Mouse (Mus musculus): Measurements from ENCODE around the gene Pygo2. TPM values are rescaled to one million over a fixed set of nuclear protein-coding genes. Genes with fewer than 3 reads are reported as not detected.
A peak's percentile ranks its signal among the peaks of the same experiment; 100 is the strongest.
"Not testable (repeated sequence)": the region's sequence is repeated elsewhere in the genome, so short reads cannot be mapped to it uniquely, and the experiment has no call there.

Pygo2 gene
- polyA plus RNA-seq, 1 experiment from 2014 or later, result 35.5 TPM

GRCm38 (mm10) chr3:89420421-89420820 is 9.6 kb upstream of the Pygo2 start:
- peak overlapping the region; percentile 78; the same call in 1 of the 2 replicates for H3K9ac ChIP-seq (ENCODE audit: low read depth, low read length)
- 33% methylated on average over 2 of the region's 2 CpGs for WGBS

DNA sequence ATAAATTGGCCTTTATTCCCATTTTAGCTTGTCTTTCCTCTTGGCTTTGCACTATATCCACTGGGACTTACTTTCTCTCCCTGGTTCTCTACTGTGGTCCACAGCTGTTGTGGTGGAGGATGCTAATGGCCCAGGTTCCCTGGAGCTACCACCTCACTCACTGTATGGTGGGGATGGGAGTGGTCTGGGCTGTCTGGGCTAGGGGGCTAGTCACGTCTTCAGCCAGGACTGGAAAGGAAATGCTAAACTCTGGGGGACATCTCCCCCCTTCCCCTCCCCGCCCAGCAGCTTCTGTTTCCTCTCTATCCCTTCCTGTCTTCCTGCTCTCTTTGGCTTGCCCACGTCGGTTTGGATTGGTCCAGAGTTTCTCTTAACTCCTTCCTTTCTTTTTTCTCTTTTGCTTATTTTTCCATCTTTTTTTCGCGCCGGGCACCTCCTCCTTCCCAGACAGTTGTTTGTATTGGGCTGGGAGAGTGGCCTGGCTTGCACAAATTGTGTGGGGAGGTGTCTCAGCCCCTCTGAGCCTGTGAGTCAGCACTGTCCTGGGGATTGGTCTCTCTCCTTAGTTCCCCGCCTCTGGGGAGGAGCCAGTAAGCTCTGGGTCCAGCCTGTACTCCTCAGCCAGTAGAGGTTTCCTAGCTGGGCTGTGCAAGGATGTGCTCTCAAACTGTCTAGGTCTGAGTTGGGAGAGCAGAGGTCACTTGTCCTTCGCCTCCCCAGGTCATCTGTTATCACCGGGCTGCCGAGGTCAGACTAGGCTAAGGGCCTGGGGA is 8.8 kb upstream of the Pygo2 start:
- 5% methylated on average over 11 of the region's 11 CpGs for WGBS
- H3K4me2 ChIP-seq, result peak overlapping the region; percentile 98
- H3K4me3 ChIP-seq (ENCODE audit: low read depth, low read length), result peak overlapping the region; percentile 64
- H3K9me3 ChIP-seq (ENCODE audit: control insufficient read depth, low read length), result no peaks in the 10 kb centered on the region
- H3K27me3 ChIP-seq (replicated peaks; ENCODE audit: control insufficient read depth, insufficient read depth, low read length), result no peaks in the 10 kb centered on the region
- H3K27ac ChIP-seq (ENCODE audit: low read depth, low read length), result peak overlapping the region; percentile 91
- H3K4me1 ChIP-seq (replicated peaks; ENCODE audit: control insufficient read depth, insufficient read depth, low read length), result peaks cover 55% of the 10 kb centered on the region
- peak overlapping the region; percentile 78 for H3K9ac ChIP-seq (ENCODE audit: low read depth, low read length)
- ATAC-seq (replicated peaks; ENCODE audit: low FRiP score) (peak; percentile 78), DNase-seq (ENCODE audit: low spot score) (peak; percentile 73)
- peaks cover 6% of the 10 kb centered on the region for H3K36me3 ChIP-seq (ENCODE audit: control insufficient read depth, insufficient read depth, low read length)

More at GRCm38 (mm10) chr3:89420421-89420820, 9.6 kb upstream of the Pygo2 start:
- H3K4me1 ChIP-seq (replicated peaks; ENCODE audit: control insufficient read depth, insufficient read depth, low read length), result peaks cover 54% of the 10 kb centered on the region
- H3K4me2 ChIP-seq, result peak overlapping the region; percentile 98
- H3K4me3 ChIP-seq (ENCODE audit: low read depth, low read length), result peak overlapping the region; percentile 64
- H3K36me3 ChIP-seq (ENCODE audit: control insufficient read depth, insufficient read depth, low read length), result peaks cover 13% of the 10 kb centered on the region
- no peaks in the 10 kb centered on the region for H3K9me3 ChIP-seq (ENCODE audit: control insufficient read depth, low read length)
- H3K27me3 ChIP-seq (replicated peaks; ENCODE audit: control insufficient read depth, insufficient read depth, low read length), result no peaks in the 10 kb centered on the region
- ATAC-seq (replicated peaks; ENCODE audit: low FRiP score) (no peak), DNase-seq (ENCODE audit: low spot score) (no peak)
- peak overlapping the region; percentile 95 for H3K27ac ChIP-seq (ENCODE audit: low read depth, low read length)

GRCm38 (mm10) chr3:89421810-89422473 is 8.1 kb upstream of the Pygo2 start:
- 14% methylated on average over 22 of the region's 22 CpGs for WGBS
- Histone ChIP-seq H3K27me3 (replicated peaks; ENCODE audit: control insufficient read depth, insufficient read depth, low read length) (no peaks in the 10 kb centered on the region), H3K9me3 (ENCODE audit: control insufficient read depth, low read length) (no peaks in the 10 kb centered on the region), H3K27ac (ENCODE audit: low read depth, low read length) (peak overlapping the region; percentile 91), H3K36me3 (ENCODE audit: control insufficient read depth, insufficient read depth, low read length) (peaks cover 3% of the 10 kb centered on the region), H3K9ac (ENCODE audit: low read depth, low read length) (peak overlapping the region; percentile 78), H3K4me1 (replicated peaks; ENCODE audit: control insufficient read depth, insufficient read depth, low read length) (peaks cover 55% of the 10 kb centered on the region), H3K4me2 (peak overlapping the region; percentile 98), H3K4me3 (ENCODE audit: low read depth, low read length) (peak overlapping the region; percentile 64)
- no peak for DNase-seq (ENCODE audit: low spot score)
- ATAC-seq (replicated peaks; ENCODE audit: low FRiP score), result no peak

DNA sequence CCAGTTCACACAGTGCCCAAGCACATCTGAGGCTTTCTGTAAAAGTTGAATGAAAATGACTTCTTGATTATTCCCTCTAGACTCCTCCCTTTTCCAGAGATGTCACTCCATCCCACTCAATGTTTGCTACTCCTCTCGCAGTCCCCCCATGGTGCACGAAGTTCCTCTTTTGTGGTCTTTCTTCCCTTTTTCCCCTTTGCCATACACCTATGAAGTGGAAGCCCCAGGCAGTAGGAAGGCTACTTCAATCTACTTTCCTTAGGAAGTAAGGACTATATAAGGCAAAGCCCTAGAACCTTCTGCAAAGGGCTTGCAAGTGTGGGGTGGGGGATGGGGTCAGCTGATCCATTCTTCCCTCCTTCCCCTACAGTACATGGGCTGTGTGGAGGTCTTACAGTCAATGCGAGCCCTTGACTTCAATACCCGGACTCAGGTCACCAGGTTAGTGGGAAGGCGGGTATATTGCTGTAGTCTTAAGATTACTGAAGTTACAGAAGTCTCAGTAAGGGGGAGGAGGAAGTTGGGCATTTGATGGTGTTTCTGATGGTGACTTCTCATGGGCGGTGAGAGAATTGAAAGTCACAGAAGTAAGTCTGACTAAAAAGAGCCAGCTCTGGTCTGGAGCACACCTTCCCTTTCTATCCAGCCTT is 7.3 kb upstream of the Pygo2 start:
- Histone ChIP-seq H3K4me2 (peak overlapping the region; percentile 98), H3K4me1 (replicated peaks; ENCODE audit: control insufficient read depth, insufficient read depth, low read length) (peaks cover 57% of the 10 kb centered on the region), H3K36me3 (ENCODE audit: control insufficient read depth, insufficient read depth, low read length) (peaks cover 10% of the 10 kb centered on the region), H3K4me3 (ENCODE audit: low read depth, low read length) (peak overlapping the region; percentile 64), H3K9me3 (ENCODE audit: control insufficient read depth, low read length) (no peaks in the 10 kb centered on the region), H3K27me3 (replicated peaks; ENCODE audit: control insufficient read depth, insufficient read depth, low read length) (no peaks in the 10 kb centered on the region), H3K27ac (ENCODE audit: low read depth, low read length) (peak overlapping the region; percentile 91; the same call in 1 of the 2 replicates), H3K9ac (ENCODE audit: low read depth, low read length) (peak overlapping the region; percentile 78)
- DNase-seq (ENCODE audit: low spot score) (no peak), ATAC-seq (replicated peaks; ENCODE audit: low FRiP score) (no peak)
- WGBS, result 58% methylated on average over 6 of the region's 6 CpGs

DNA sequence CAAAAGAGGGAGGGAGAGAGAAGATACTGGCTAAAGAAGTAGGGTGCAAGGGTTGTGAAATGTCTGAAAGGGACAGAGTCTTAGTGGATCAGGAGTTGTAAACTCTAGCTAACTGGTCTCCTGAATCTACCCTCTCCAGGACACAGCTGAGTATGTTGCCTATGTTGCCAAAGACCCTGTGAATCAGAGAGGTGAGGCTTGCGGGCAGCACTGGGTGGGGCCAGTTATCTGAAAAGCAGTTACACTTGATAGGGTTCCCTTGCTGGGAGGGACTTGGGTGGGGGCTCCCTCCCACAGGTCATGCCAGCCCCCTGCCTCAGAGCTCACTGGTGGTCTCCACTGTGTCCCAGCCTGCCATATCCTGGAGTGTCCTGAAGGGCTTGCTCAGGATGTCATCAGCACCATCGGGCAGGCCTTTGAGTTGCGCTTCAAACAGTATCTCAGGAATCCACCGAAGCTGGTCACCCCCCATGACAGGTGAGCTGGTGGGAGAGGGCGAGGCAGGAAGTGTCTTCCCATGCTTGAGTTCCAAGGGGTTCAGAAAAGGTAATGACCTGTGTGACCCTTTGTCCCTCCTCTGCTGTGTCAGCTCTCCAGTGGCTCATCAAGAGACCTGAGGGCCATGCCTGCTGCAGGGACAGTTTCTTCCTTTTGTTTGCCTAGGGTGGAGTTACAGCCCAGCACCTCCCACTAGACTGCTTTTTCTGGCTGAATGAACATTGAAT is 5.4 kb upstream of the Pygo2 start:
- DNase-seq (ENCODE audit: low spot score) (no peak), ATAC-seq (replicated peaks; ENCODE audit: low FRiP score) (peak; percentile 40)
- peak overlapping the region; percentile 4; the same call in 1 of the 2 replicates for H3K9ac ChIP-seq (ENCODE audit: low read depth, low read length)
- H3K4me1 ChIP-seq (replicated peaks; ENCODE audit: control insufficient read depth, insufficient read depth, low read length), result peaks cover 57% of the 10 kb centered on the region
- H3K27ac ChIP-seq (ENCODE audit: low read depth, low read length), result peak overlapping the region; percentile 82
- no peaks in the 10 kb centered on the region for H3K9me3 ChIP-seq (ENCODE audit: control insufficient read depth, low read length)
- peaks cover 14% of the 10 kb centered on the region for H3K36me3 ChIP-seq (ENCODE audit: control insufficient read depth, insufficient read depth, low read length)
- peak overlapping the region; percentile 64 for H3K4me3 ChIP-seq (ENCODE audit: low read depth, low read length)
- peak overlapping the region; percentile 98 for H3K4me2 ChIP-seq
- no peaks in the 10 kb centered on the region for H3K27me3 ChIP-seq (replicated peaks; ENCODE audit: control insufficient read depth, insufficient read depth, low read length)
- 73% methylated on average over 5 of the region's 5 CpGs for WGBS

DNA sequence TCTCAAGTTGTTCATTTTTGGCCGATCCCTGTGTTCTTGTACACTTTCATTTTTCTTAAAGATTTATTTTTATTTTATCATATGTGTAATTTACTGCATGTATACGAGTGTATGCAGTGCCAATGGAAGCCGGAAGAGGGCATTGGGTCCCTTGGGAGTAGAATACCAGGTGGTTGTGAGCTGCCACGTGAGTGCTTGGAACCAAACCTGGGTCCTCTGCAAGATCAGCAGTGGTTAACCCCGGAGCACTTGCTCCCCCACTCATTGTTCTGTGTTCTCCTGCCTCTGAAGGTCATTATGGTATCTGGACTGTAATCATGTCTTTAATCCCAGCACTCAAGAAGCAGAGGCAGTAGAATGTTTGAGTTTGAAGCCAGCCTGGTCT is 4.9 kb upstream of the Pygo2 start:
- Histone ChIP-seq H3K27me3 (replicated peaks; ENCODE audit: control insufficient read depth, insufficient read depth, low read length) (no peaks in the 10 kb centered on the region), H3K4me1 (replicated peaks; ENCODE audit: control insufficient read depth, insufficient read depth, low read length) (peaks cover 53% of the 10 kb centered on the region), H3K9me3 (ENCODE audit: control insufficient read depth, low read length) (no peaks in the 10 kb centered on the region), H3K9ac (ENCODE audit: low read depth, low read length) (peak overlapping the region; percentile 10), H3K36me3 (ENCODE audit: control insufficient read depth, insufficient read depth, low read length) (peaks cover 14% of the 10 kb centered on the region), H3K4me3 (ENCODE audit: low read depth, low read length) (peak overlapping the region; percentile 64), H3K27ac (ENCODE audit: low read depth, low read length) (peak overlapping the region; percentile 82), H3K4me2 (peak overlapping the region; percentile 98)
- ATAC-seq (replicated peaks; ENCODE audit: low FRiP score) (no peak), DNase-seq (ENCODE audit: low spot score) (no peak)
- 84% methylated on average over 5 of the region's 5 CpGs for WGBS

DNA sequence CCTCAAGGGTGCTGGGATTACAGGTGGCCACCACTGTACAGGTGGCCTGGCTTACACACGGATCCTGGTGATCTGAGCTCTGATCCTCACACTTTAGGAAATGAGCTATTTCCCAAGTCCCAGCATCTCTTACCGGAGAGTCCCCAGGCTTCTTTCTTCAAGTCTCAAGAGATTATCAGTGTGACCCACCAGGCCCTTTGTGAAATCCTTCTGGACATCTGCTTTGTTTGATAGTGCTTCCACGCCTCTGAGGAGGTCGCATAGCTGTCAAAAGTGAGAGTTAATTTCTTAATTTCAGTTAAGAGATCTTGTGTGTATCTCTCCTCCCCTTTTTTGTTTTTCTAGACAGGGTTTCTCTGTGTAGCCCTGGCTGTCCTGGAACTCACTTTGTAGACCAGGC is 4.1 kb upstream of the Pygo2 start:
- Histone ChIP-seq H3K4me2 (peak overlapping the region; percentile 98), H3K4me3 (ENCODE audit: low read depth, low read length) (peak overlapping the region; percentile 64), H3K27ac (ENCODE audit: low read depth, low read length) (peak overlapping the region; percentile 82), H3K4me1 (replicated peaks; ENCODE audit: control insufficient read depth, insufficient read depth, low read length) (peaks cover 52% of the 10 kb centered on the region), H3K36me3 (ENCODE audit: control insufficient read depth, insufficient read depth, low read length) (peaks cover 14% of the 10 kb centered on the region), H3K27me3 (replicated peaks; ENCODE audit: control insufficient read depth, insufficient read depth, low read length) (no peaks in the 10 kb centered on the region), H3K9me3 (ENCODE audit: control insufficient read depth, low read length) (no peaks in the 10 kb centered on the region), H3K9ac (ENCODE audit: low read depth, low read length) (peak overlapping the region; percentile 57)
- 40% methylated on average over 4 of the region's 4 CpGs for WGBS
- DNase-seq (ENCODE audit: low spot score), result no peak
- ATAC-seq (replicated peaks; ENCODE audit: low FRiP score), result peak; percentile 22; the same call in 1 of the 2 replicates

- H3K4me3 ChIP-seq (ENCODE audit: low read depth, low read length); ATAC-seq (replicated peaks; ENCODE audit: low FRiP score); H3K9me3 ChIP-seq (ENCODE audit: control insufficient read depth, low read length); DNase-seq (ENCODE audit: low spot score); H3K9ac ChIP-seq (ENCODE audit: low read depth, low read length); H3K27me3 ChIP-seq (replicated peaks; ENCODE audit: control insufficient read depth, insufficient read depth, low read length); H3K27ac ChIP-seq (ENCODE audit: low read depth, low read length); H3K4me2 ChIP-seq: not testable (repeated sequence)
- Histone ChIP-seq H3K4me1 (replicated peaks; ENCODE audit: control insufficient read depth, insufficient read depth, low read length) (peaks cover 33% of the 10 kb centered on the region), H3K36me3 (ENCODE audit: control insufficient read depth, insufficient read depth, low read length) (peaks cover 29% of the 10 kb centered on the region)
- 91% methylated on average over 7 of the region's 7 CpGs for WGBS
Observed at GRCm38 (mm10) chr3:89429021-89429420, 993 bp upstream of the Pygo2 start.

Measured in liver, embryonic 11.5 days (tissue).